In the genomic region with DNA sequence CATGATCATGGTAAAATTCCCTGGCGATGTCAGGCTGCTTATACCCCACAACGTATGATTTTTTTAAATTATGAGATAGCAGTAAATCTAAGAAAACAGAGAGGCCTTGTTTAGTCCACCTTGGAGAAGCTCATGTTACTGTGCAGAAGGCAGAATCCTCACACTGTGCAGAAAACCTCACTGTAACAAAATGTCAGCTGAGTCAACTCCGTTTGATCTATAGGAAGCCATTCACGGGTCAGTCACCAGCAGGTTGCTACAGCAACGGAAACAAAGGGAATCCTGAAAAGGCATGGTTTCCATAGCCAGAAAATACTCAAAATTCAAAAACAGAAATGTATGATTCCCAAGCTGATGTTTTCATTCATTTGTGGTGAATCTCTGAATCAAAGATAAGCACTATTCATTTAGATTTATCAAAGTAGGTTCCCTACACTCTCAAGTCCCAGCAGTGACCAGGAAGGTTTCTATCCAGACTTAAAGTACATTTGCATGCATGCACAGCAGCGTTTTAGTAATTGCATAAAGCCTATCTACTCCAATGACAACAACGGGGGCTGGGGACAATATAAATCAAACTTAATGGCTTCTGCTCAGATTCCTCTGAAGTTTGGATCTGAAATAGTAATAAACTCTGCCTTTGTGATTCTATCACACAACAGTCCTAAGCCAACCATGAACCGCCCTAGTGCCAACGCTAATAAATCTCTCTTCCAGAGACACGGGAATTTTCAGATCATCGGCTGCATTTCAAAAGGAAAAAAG, we compare ENCODE assay signal across 12 mouse cellular contexts. TPM values are rescaled to one million over a fixed set of nuclear protein-coding genes. Genes with fewer than 3 reads are reported as not detected.
DNase-seq lines count a peak whose midpoint lies in the region; ATAC-seq lines count a peak whose summit lies in the region.
"Had no signal": no experiment of that assay in that cellular context is flagged by ENCODE, and none has a peak within 500 bp of the region (broad histone marks: within the 10 kb centered on the region; RNA-seq: fewer than 3 reads in every experiment).

No protein-coding gene starts in this region.

- no peaks in the 10 kb centered on the region for H3K9me3 ChIP-seq in hindbrain, embryonic 10.5 days
- H3K9me3 ChIP-seq in midbrain, embryonic 12.5 days: no peaks in the 10 kb centered on the region
- no peaks in the 10 kb centered on the region for H3K9me3 ChIP-seq in heart, embryonic 11.5 days (replicated peaks; ENCODE audit: control insufficient read depth, low read length)

- peak overlapping the region; percentile 37 for H3K27ac ChIP-seq in hindbrain, embryonic 10.5 days
- H3K27ac ChIP-seq in midbrain, embryonic 12.5 days (replicated peaks): no peak overlapping the region
- no peak overlapping the region for H3K27ac ChIP-seq in heart, embryonic 11.5 days (ENCODE audit: low read depth, low read length)

- 59% methylated on average over 11 of the region's 11 CpGs for WGBS in hindbrain, embryonic 10.5 days
- WGBS in midbrain, embryonic 12.5 days: 56% methylated on average over 11 of the region's 11 CpGs
- 77% methylated on average over 11 of the region's 11 CpGs for WGBS in heart, embryonic 11.5 days (ENCODE audit: insufficient replicate concordance)

- ATAC-seq in midbrain, embryonic 12.5 days (ENCODE audit: low FRiP score, low read depth): peak; percentile 84
- no peak for ATAC-seq in heart, embryonic 11.5 days (replicated peaks; ENCODE audit: insufficient number of reproducible peaks, low FRiP score, low TSS enrichment)

- no peak overlapping the region for H3K4me2 ChIP-seq in midbrain, embryonic 12.5 days (replicated peaks)
- no peak overlapping the region for H3K4me2 ChIP-seq in heart, embryonic 11.5 days
- H3K4me2 ChIP-seq: lung, embryonic 14.5 days had no signal

- H3K36me3 ChIP-seq in hindbrain, embryonic 10.5 days: no peaks in the 10 kb centered on the region
- H3K36me3 ChIP-seq in midbrain, embryonic 12.5 days: no peaks in the 10 kb centered on the region
- no peaks in the 10 kb centered on the region for H3K36me3 ChIP-seq in heart, embryonic 11.5 days (ENCODE audit: control insufficient read depth, insufficient read depth, low read length)

- peaks cover 15% of the 10 kb centered on the region for H3K4me1 ChIP-seq in hindbrain, embryonic 10.5 days (replicated peaks)
- peaks cover 14% of the 10 kb centered on the region; the same call in 1 of the 2 replicates for H3K4me1 ChIP-seq in midbrain, embryonic 12.5 days
- H3K4me1 ChIP-seq in heart, embryonic 11.5 days (ENCODE audit: control insufficient read depth, insufficient read depth, low read length): no peaks in the 10 kb centered on the region; the same call in 1 of the 2 replicates

- H3K27me3 ChIP-seq in hindbrain, embryonic 10.5 days (ENCODE audit: insufficient read depth, poor library complexity, severe bottlenecking): no peaks in the 10 kb centered on the region
- no peaks in the 10 kb centered on the region for H3K27me3 ChIP-seq in midbrain, embryonic 12.5 days
- H3K27me3 ChIP-seq in heart, embryonic 11.5 days (ENCODE audit: control insufficient read depth, insufficient read depth, low read length): no peaks in the 10 kb centered on the region

- H3K9ac ChIP-seq in midbrain, embryonic 12.5 days (replicated peaks): no peak overlapping the region
- H3K9ac ChIP-seq in heart, embryonic 11.5 days (ENCODE audit: low read depth, low read length): no peak overlapping the region
- H3K9ac ChIP-seq: lung, embryonic 14.5 days had no signal

- no peak overlapping the region for H3K4me3 ChIP-seq in hindbrain, embryonic 10.5 days
- H3K4me3 ChIP-seq in midbrain, embryonic 12.5 days: no peak overlapping the region
- H3K4me3 ChIP-seq in heart, embryonic 11.5 days (ENCODE audit: low read depth, low read length): no peak overlapping the region

- DNase-seq in kidney, postnatal 10 days: peak; percentile 19
- DNase-seq in kidney, adult 8-10 months: no peak
- peak; percentile 30 for DNase-seq in hindbrain, embryonic 10.5 days (ENCODE audit: low spot score)
- no peak for DNase-seq in lung, postnatal 14 days
- DNase-seq in thymus, adult 18-20 months: no peak
- DNase-seq: adrenal gland, postnatal 14 days; cerebellum, postnatal 14 days; left cerebral cortex, postnatal 4 days; lung, embryonic 14.5 days; thymus, postnatal 25 days had no signal

RNA-seq across cellular contexts. Expression of gene Col12a1, which starts 28.7 kb away (rescaled TPM):
- 5.8 and 9.0 TPM in 2 replicates for polyA plus RNA-seq in hindbrain, embryonic 10.5 days (2016; fragmentation: Nextera tagmentation; extraction: Ambion mirVana)
- 25.7 and 35.4 TPM in 2 replicates for polyA plus RNA-seq in midbrain, embryonic 12.5 days (2016; fragmentation: Nextera tagmentation; extraction: Ambion mirVana)
- 13.2 and 14.3 TPM in 2 replicates for polyA plus RNA-seq in heart, embryonic 11.5 days (2014; fragmentation: Nextera tagmentation; extraction: Ambion mirVana)

Comparison
In these comparisons a context has a peak if more than half of its experiments do, and no peak if none do; other contexts are left out.
1. DNase-seq: peak in kidney, postnatal 10 days (single experiment) and hindbrain, embryonic 10.5 days (single experiment); none in kidney, adult 8-10 months (0 of 2), lung, postnatal 14 days (single experiment) and thymus, adult 18-20 months (0 of 2).